Mouse (Mus musculus): ENCODE results near the gene Plcb2. TPM values are rescaled to one million over a fixed set of nuclear protein-coding genes. Genes with fewer than 3 reads are reported as not detected.

The Plcb2 gene
- polyA plus RNA-seq, 1 experiment from 2014 or later = 0.22 TPM

GRCm38 (mm10) chr2:118764875-118765274 lies 36.6 kb upstream of the Plcb2 start:
- Histone ChIP-seq H3K4me3 (ENCODE audit: low read depth, low read length) (no peak overlapping the region), H3K27me3 (ENCODE audit: control insufficient read depth, insufficient read depth, low read length) (0 out of 2 replicates have a peak, but pooled peaks cover 2% of the 10 kb centered on the region), H3K27ac (replicated peaks; ENCODE audit: low read depth, low read length) (no peak overlapping the region), H3K36me3 (replicated peaks; ENCODE audit: control insufficient read depth, insufficient read depth, low read depth, low read length) (no peaks in the 10 kb centered on the region), H3K9ac (replicated peaks; ENCODE audit: low read length) (no peak overlapping the region), H3K4me2 (ENCODE audit: low read depth, low read length) (no peak overlapping the region), H3K9me3 (replicated peaks; ENCODE audit: control insufficient read depth, low read length) (no peaks in the 10 kb centered on the region), H3K4me1 (ENCODE audit: control insufficient read depth, insufficient read depth, low read length) (peaks cover 8% of the 10 kb centered on the region)
- WGBS = 88% methylated on average over 5 of the region's 5 CpGs
- DNase-seq (ENCODE audit: low spot score) (no peak), ATAC-seq (replicated peaks; ENCODE audit: insufficient number of reproducible peaks, low FRiP score, low TSS enrichment, low read depth) (no peak)

DNA sequence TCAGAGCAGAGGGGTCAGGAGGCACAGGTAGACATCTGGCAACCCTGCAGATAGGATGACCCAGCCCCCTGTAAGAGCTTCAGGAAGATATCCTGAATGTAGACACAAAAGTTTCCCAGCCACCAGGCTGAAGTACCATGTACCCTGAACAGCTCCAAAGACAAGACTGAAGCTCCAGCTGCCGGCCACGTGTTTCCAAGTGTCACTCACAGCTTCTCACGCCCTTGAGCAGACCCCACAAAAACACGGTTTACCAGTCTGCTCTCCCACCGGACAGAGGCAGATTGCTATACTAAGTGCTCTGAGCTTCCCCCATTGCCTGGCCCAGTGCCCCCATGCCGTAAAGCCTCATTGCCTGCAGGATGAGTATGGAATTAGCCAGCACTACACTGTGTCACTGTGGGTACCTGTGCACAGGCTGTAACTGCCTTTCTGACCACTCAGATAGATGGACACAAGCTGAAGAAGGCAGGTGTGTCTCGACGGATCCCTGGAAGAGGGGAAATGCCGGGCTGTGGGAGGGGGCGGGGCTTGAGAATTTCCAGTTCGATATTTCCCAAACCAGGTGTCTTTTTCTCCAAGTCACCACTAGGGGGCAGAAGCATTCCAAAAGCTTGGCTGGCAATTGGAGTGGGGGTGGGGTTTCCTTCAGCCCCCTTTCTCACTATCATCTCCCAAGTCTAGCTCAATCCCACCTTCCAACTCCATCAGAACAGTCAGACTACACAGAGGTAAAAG lies 36.0 kb upstream of the Plcb2 start:
- Histone ChIP-seq H3K9me3 (replicated peaks; ENCODE audit: control insufficient read depth, low read length) (no peaks in the 10 kb centered on the region), H3K27ac (replicated peaks; ENCODE audit: low read depth, low read length) (no peak overlapping the region), H3K27me3 (ENCODE audit: control insufficient read depth, insufficient read depth, low read length) (0 out of 2 replicates have a peak, but pooled peaks cover 3% of the 10 kb centered on the region), H3K4me2 (ENCODE audit: low read depth, low read length) (no peak overlapping the region; the same call in 1 of the 2 replicates), H3K4me3 (ENCODE audit: low read depth, low read length) (no peak overlapping the region), H3K36me3 (replicated peaks; ENCODE audit: control insufficient read depth, insufficient read depth, low read depth, low read length) (no peaks in the 10 kb centered on the region), H3K9ac (replicated peaks; ENCODE audit: low read length) (no peak overlapping the region), H3K4me1 (ENCODE audit: control insufficient read depth, insufficient read depth, low read length) (peaks cover 8% of the 10 kb centered on the region)
- DNase-seq (ENCODE audit: low spot score) (peak; percentile 82), ATAC-seq (replicated peaks; ENCODE audit: insufficient number of reproducible peaks, low FRiP score, low TSS enrichment, low read depth) (no peak)
- 20% methylated on average over 11 of the region's 11 CpGs for WGBS

- Histone ChIP-seq H3K27ac (replicated peaks; ENCODE audit: low read depth, low read length) (no peak overlapping the region; the same call in 1 of the 2 replicates), H3K9ac (replicated peaks; ENCODE audit: low read length) (no peak overlapping the region), H3K36me3 (replicated peaks; ENCODE audit: control insufficient read depth, insufficient read depth, low read depth, low read length) (no peaks in the 10 kb centered on the region), H3K4me2 (ENCODE audit: low read depth, low read length) (no peak overlapping the region), H3K4me1 (ENCODE audit: control insufficient read depth, insufficient read depth, low read length) (peaks cover 8% of the 10 kb centered on the region), H3K9me3 (replicated peaks; ENCODE audit: control insufficient read depth, low read length) (no peaks in the 10 kb centered on the region), H3K27me3 (ENCODE audit: control insufficient read depth, insufficient read depth, low read length) (0 out of 2 replicates have a peak, but pooled peaks cover 4% of the 10 kb centered on the region), H3K4me3 (ENCODE audit: low read depth, low read length) (no peak overlapping the region)
- DNase-seq (ENCODE audit: low spot score) (no peak), ATAC-seq (replicated peaks; ENCODE audit: insufficient number of reproducible peaks, low FRiP score, low TSS enrichment, low read depth) (no peak)
- WGBS = 67% methylated on average over 7 of the region's 7 CpGs
Observed at GRCm38 (mm10) chr2:118763469-118763868, 35.2 kb upstream of the Plcb2 start.

DNA sequence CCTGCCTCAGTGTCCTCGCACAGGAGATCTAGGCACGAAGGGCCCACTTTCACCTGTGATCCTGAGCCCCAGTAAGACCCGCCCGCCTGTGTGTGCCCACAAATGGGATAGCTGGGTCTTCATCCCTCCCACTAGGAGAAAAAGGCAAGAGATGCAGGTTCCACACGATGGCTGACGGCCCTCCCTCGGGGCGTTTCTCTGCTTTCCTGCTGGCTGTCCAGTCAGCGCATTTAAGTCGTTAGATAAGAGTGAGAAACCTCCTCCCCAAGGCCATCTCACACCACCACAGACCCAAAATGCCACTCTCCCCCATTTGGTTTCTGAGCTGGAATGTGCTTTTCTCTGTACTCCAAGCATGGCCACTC lies 34.5 kb upstream of the Plcb2 start:
- Histone ChIP-seq H3K9me3 (replicated peaks; ENCODE audit: control insufficient read depth, low read length) (no peaks in the 10 kb centered on the region), H3K9ac (replicated peaks; ENCODE audit: low read length) (peak overlapping the region; percentile 55), H3K4me3 (ENCODE audit: low read depth, low read length) (no peak overlapping the region), H3K27me3 (ENCODE audit: control insufficient read depth, insufficient read depth, low read length) (0 out of 2 replicates have a peak, but pooled peaks cover 4% of the 10 kb centered on the region), H3K36me3 (replicated peaks; ENCODE audit: control insufficient read depth, insufficient read depth, low read depth, low read length) (no peaks in the 10 kb centered on the region), H3K4me1 (ENCODE audit: control insufficient read depth, insufficient read depth, low read length) (peaks cover 8% of the 10 kb centered on the region), H3K27ac (replicated peaks; ENCODE audit: low read depth, low read length) (0 out of 2 replicates have a peak overlapping the region, but pooled peaks have one; percentile 48), H3K4me2 (ENCODE audit: low read depth, low read length) (peak overlapping the region; percentile 28)
- ATAC-seq (replicated peaks; ENCODE audit: insufficient number of reproducible peaks, low FRiP score, low TSS enrichment, low read depth) (no peak), DNase-seq (ENCODE audit: low spot score) (no peak)
- WGBS = 10% methylated on average over 10 of the region's 10 CpGs

DNA sequence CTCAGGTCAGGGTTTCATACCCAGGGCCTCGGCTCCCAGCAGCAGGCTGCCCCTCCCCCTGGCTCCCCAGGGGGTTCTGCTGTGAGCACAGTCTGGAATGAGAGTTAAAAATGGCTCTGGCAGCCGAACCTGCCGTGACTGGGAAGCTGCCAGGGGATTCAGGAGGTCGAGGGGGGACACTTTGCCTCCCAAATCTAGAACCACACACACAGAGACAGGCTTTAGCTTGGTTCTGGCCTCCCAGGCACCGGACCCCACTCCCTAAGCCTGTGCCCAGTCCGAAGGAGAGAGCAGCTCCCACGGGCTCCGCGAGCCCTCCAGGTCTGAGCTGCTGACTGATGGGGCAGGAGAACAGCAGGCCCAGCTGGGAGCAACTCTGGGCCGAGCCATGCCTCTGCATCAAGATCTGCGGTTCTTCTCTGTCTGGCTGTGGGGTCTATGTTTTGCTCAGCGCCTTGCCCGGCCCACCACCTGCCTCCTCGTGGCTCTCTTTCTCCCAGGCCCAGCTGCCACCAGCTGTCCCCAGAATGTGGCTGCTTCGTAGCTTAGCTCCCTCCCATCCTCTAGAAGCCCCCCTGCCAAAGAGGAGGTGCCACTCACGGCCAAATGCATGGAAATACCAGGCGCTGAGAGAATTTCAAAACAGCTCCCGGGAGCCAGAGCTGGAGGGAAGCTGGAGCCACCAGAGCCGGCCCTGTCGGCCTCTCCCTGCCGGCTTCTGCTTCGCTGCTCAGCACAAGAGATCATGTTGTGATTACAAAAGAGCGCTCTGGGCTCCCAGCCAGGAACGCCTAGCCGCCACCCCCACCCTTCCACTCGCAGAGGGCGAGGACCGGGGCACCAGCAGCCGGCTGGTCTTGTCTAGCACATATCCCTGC lies 33.9 kb upstream of the Plcb2 start, which contains the start of gene Ccdc9b:
Gene Ccdc9b, minus strand, starts transcription at position 756 of the 878 bp plus-strand sequence.
- Histone ChIP-seq H3K9ac (replicated peaks; ENCODE audit: low read length) (peak within 1 kb of the TSS; percentile 55), H3K27me3 (ENCODE audit: control insufficient read depth, insufficient read depth, low read length) (0 out of 2 replicates have a peak, but pooled peaks cover 4% of the 10 kb centered on the region), H3K4me2 (ENCODE audit: low read depth, low read length) (peak within 1 kb of the TSS; percentile 28), H3K4me1 (ENCODE audit: control insufficient read depth, insufficient read depth, low read length) (peaks cover 8% of the 10 kb centered on the region), H3K4me3 (ENCODE audit: low read depth, low read length) (0 out of 2 replicates have a peak within 1 kb of the TSS, but pooled peaks have one; percentile 5), H3K36me3 (replicated peaks; ENCODE audit: control insufficient read depth, insufficient read depth, low read depth, low read length) (no peaks in the 10 kb centered on the region), H3K27ac (replicated peaks; ENCODE audit: low read depth, low read length) (peak within 1 kb of the TSS; percentile 48), H3K9me3 (replicated peaks; ENCODE audit: control insufficient read depth, low read length) (no peaks in the 10 kb centered on the region)
- ATAC-seq (replicated peaks; ENCODE audit: insufficient number of reproducible peaks, low FRiP score, low TSS enrichment, low read depth) = peak; percentile 75
- peak; percentile 71 for DNase-seq (ENCODE audit: low spot score)
- 6% methylated on average over 29 of the region's 29 CpGs for WGBS

DNA sequence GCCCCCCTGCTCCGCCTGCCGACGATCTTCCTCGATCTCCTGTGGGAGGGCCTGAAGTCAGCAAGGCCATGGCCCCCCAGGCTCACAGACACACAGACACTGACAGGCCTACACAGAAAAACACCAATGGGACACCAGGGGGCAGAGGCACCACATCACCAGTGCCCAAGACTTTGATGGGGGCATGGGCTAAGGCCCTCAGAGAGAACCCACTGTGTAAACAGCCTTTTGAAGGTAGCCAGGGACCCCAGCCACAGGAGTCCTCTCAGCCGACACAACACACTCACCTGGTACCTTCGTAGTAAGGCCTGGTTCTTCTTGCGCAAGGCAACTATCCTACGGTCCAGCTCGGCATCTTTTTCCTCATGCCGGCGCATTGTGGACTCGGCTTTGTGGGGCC lies 33.1 kb upstream of the Plcb2 start:
- peaks cover 8% of the 10 kb centered on the region for H3K4me1 ChIP-seq (ENCODE audit: control insufficient read depth, insufficient read depth, low read length)
- no peak overlapping the region for H3K9ac ChIP-seq (replicated peaks; ENCODE audit: low read length)
- ATAC-seq (replicated peaks; ENCODE audit: insufficient number of reproducible peaks, low FRiP score, low TSS enrichment, low read depth) (no peak), DNase-seq (ENCODE audit: low spot score) (no peak)
- H3K9me3 ChIP-seq (replicated peaks; ENCODE audit: control insufficient read depth, low read length) = no peaks in the 10 kb centered on the region
- H3K27ac ChIP-seq (replicated peaks; ENCODE audit: low read depth, low read length) = no peak overlapping the region
- no peak overlapping the region for H3K4me2 ChIP-seq (ENCODE audit: low read depth, low read length)
- no peak overlapping the region for H3K4me3 ChIP-seq (ENCODE audit: low read depth, low read length)
- 77% methylated on average over 12 of the region's 12 CpGs for WGBS
- 0 out of 2 replicates have a peak, but pooled peaks cover 4% of the 10 kb centered on the region for H3K27me3 ChIP-seq (ENCODE audit: control insufficient read depth, insufficient read depth, low read length)
- no peaks in the 10 kb centered on the region for H3K36me3 ChIP-seq (replicated peaks; ENCODE audit: control insufficient read depth, insufficient read depth, low read depth, low read length)

GRCm38 (mm10) chr2:118760311-118761025 lies 32.2 kb upstream of the Plcb2 start:
- WGBS = 79% methylated on average over 11 of the region's 11 CpGs
- Histone ChIP-seq H3K9ac (replicated peaks; ENCODE audit: low read length) (no peak overlapping the region), H3K4me3 (ENCODE audit: low read depth, low read length) (no peak overlapping the region)

More at GRCm38 (mm10) chr2:118760311-118761025, 32.2 kb upstream of the Plcb2 start:
- ATAC-seq (replicated peaks; ENCODE audit: insufficient number of reproducible peaks, low FRiP score, low TSS enrichment, low read depth) (no peak), DNase-seq (ENCODE audit: low spot score) (no peak)
- Histone ChIP-seq H3K4me2 (ENCODE audit: low read depth, low read length) (no peak overlapping the region), H3K27ac (replicated peaks; ENCODE audit: low read depth, low read length) (no peak overlapping the region), H3K27me3 (ENCODE audit: control insufficient read depth, insufficient read depth, low read length) (0 out of 2 replicates have a peak, but pooled peaks cover 4% of the 10 kb centered on the region), H3K9me3 (replicated peaks; ENCODE audit: control insufficient read depth, low read length) (no peaks in the 10 kb centered on the region), H3K36me3 (replicated peaks; ENCODE audit: control insufficient read depth, insufficient read depth, low read depth, low read length) (no peaks in the 10 kb centered on the region), H3K4me1 (ENCODE audit: control insufficient read depth, insufficient read depth, low read length) (peaks cover 8% of the 10 kb centered on the region)
